Mouse (Mus musculus) hindbrain, embryonic 13.5 days (tissue): ENCODE measurements around the gene Dstyk. TPM values are rescaled to one million over a fixed set of nuclear protein-coding genes. Genes with fewer than 3 reads are reported as not detected.
A peak's percentile ranks its signal among the peaks of the same experiment; 100 is the strongest.

Source experiments
- ATAC-seq: fragments of 200-750 bp; cut with Nextera tagmentation; 2 replicates; pipeline ENCODE4 v1.8.0; 2017; ENCODE audit warnings: moderate TSS enrichment; ENCODE audit not compliant: low FRiP score
- H3K27ac ChIP-seq: fragments of 300-500 bp; sonication (generic); 2 replicates; pipeline ENCODE4 v1.5.1; 2015; ENCODE audit warnings: inconsistent platforms, mild to moderate bottlenecking, moderate library complexity
- H3K27me3 ChIP-seq: fragments of 300-500 bp; sonication (generic); 2 replicates; pipeline ENCODE4 v1.6.1; 2015; ENCODE audit warnings: mild to moderate bottlenecking, inconsistent platforms
- H3K36me3 ChIP-seq: fragments of 300-500 bp; sonication (generic); 2 replicates; pipeline ENCODE4 v1.6.1; 2015; ENCODE audit warnings: mild to moderate bottlenecking, inconsistent platforms
- H3K4me1 ChIP-seq: fragments of 300-500 bp; sonication (generic); replicated peaks from 2 replicates; pipeline ENCODE4 v1.6.1; 2015; ENCODE audit warnings: inconsistent platforms
- H3K4me2 ChIP-seq: fragments of 300-500 bp; sonication (generic); 2 replicates; pipeline ENCODE4 v1.6.1; 2015; ENCODE audit warnings: inconsistent platforms, mild to moderate bottlenecking, moderate library complexity
- H3K4me3 ChIP-seq: fragments of 300-500 bp; sonication (generic); 2 replicates; pipeline ENCODE4 v1.5.1; 2015; ENCODE audit warnings: mild to moderate bottlenecking, inconsistent platforms
- H3K9ac ChIP-seq: fragments of 300-500 bp; sonication (generic); 2 replicates; pipeline ENCODE4 v1.6.1; 2015; ENCODE audit warnings: mild to moderate bottlenecking, inconsistent platforms
- H3K9me3 ChIP-seq: fragments of 300-500 bp; sonication (generic); 2 replicates; pipeline ENCODE4 v1.6.1; 2016; ENCODE audit warnings: inconsistent platforms
- WGBS: fragments of 180-500 bp; shearing (Covaris S2); methylation state at CpG from one replicate; pipeline ENCODE4 v1.1.7; 2015; 5-methylcytosine and 5-hydroxymethylcytosine counted together
- polyA plus RNA-seq: library from polyadenylated mRNA; unstranded; fragments of >200 nt; fragmentation: Nextera tagmentation; extraction: Ambion mirVana; gene quantifications from 2 replicates; pipeline ENCODE4 v1.2.1, GENCODE M21; 2015

Dstyk gene
- polyA plus RNA-seq, 1 experiment from 2014 or later, result 10.0 TPM

DNA sequence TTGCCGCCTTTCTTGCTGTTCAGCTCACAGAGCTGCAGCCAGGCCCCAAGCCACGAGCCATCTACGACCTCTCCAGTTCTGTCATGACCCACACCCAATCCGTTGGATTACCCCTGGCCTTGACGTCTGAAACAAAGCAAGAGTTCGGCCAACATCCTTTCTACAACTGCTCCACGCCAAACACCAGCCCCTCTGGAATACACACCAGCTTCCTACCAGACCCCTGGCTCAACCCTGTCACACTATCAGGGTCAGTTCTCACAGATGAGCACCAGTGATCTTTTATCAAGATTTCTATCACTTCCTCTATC, 40.3 kb upstream of the Dstyk start:
- Histone ChIP-seq H3K27me3 (no peaks in the 10 kb centered on the region), H3K9me3 (no peaks in the 10 kb centered on the region), H3K4me2 (no peak overlapping the region), H3K4me1 (peaks cover 69% of the 10 kb centered on the region), H3K4me3 (no peak overlapping the region), H3K27ac (peak overlapping the region; percentile 40), H3K36me3 (peaks cover 36% of the 10 kb centered on the region), H3K9ac (0 out of 2 replicates have a peak overlapping the region, but pooled peaks have one; percentile 3)
- no peak for ATAC-seq
- WGBS, result 69% methylated on average over 7 of the region's 7 CpGs

DNA sequence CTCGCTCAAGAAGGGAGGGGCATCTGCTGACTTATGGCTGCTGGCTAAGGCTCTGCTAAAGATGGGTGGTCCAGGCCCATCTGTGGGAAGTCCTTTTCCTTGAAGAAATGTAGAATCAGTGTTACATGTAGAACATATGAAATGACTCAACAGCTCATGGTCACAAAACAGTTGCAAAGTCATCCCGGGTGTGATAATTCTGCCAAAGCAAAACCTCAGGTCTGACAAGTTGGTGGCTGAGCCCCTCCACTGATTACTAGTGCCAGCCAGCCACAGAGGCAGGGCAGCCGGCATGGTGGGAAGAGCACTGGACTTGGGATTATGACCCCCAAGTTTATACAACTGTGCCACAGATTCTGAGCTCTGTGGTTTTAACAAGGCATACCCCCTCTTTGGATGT, 39.5 kb upstream of the Dstyk start:
- 94% methylated on average over 3 of the region's 3 CpGs for WGBS
- H3K4me3 ChIP-seq, result no peak overlapping the region
- no peaks in the 10 kb centered on the region for H3K27me3 ChIP-seq
- H3K9me3 ChIP-seq, result no peaks in the 10 kb centered on the region
- no peak for ATAC-seq
- H3K4me1 ChIP-seq, result peaks cover 62% of the 10 kb centered on the region
- H3K9ac ChIP-seq, result no peak overlapping the region
- H3K4me2 ChIP-seq, result no peak overlapping the region
- H3K36me3 ChIP-seq, result peaks cover 36% of the 10 kb centered on the region
- H3K27ac ChIP-seq, result no peak overlapping the region

DNA sequence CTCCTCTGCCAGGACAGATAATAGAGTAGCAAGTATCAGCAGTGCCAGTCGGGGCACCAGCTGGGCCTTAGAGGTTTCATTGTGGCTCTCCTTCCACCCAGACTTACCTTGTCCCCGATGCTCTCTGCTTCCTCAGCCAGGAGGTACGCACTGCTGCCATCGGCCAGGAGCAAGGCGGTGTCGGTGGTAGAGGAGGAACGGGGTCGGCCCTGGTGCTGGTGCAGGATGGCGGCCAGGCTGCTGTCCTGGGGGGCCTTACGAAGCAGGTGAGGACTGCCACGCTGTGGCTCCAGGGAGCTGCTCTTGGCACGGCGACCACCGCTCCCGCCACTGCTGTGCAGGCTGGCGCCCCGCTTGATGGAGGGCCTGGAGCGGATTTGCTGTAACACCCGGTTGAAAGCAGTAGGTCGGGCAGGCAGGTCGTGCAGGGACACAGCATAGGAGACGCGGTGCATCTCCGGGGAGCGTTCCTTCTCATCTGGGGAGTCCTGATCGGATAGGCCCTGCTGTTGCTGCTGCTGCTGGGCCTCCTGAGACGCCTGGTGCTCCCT, 36.7 kb upstream of the Dstyk start:
- ATAC-seq, result no peak
- H3K9me3 ChIP-seq, result no peaks in the 10 kb centered on the region
- H3K36me3 ChIP-seq, result peaks cover 36% of the 10 kb centered on the region
- peaks cover 57% of the 10 kb centered on the region for H3K4me1 ChIP-seq
- 0 out of 2 replicates have a peak overlapping the region, but pooled peaks have one; percentile 2 for H3K9ac ChIP-seq
- H3K4me3 ChIP-seq, result no peak overlapping the region
- no peak overlapping the region for H3K27ac ChIP-seq
- H3K4me2 ChIP-seq, result no peak overlapping the region
- no peaks in the 10 kb centered on the region for H3K27me3 ChIP-seq
- WGBS, result 76% methylated on average over 27 of the region's 27 CpGs

DNA sequence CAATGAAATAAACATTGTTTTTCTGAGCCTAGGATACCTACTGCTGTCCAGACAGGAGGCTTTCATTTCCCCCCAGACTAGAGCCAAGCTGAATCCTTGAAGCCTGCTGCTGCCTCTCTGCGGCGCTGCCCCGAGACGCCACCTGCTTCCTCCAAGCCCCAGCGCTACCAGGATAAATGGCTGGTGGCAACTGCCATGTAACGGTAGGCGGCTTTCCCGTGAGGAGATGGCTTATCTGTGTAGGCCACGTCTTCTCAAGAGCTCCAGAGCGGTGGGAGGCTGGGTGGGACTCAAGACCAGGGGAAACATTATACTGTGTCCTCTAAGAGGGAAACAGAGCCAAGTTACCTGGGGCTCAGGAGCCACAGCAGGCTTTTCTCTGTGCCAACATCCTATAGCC, 35.4 kb upstream of the Dstyk start:
- peaks cover 59% of the 10 kb centered on the region for H3K4me1 ChIP-seq
- peak overlapping the region; percentile 18; the same call in 1 of the 2 replicates for H3K27ac ChIP-seq
- no peak overlapping the region for H3K4me2 ChIP-seq
- no peak overlapping the region for H3K9ac ChIP-seq
- no peaks in the 10 kb centered on the region for H3K9me3 ChIP-seq
- ATAC-seq, result no peak
- H3K36me3 ChIP-seq, result peaks cover 36% of the 10 kb centered on the region
- no peak overlapping the region for H3K4me3 ChIP-seq
- H3K27me3 ChIP-seq, result no peaks in the 10 kb centered on the region
- WGBS, result 57% methylated on average over 10 of the region's 10 CpGs

DNA sequence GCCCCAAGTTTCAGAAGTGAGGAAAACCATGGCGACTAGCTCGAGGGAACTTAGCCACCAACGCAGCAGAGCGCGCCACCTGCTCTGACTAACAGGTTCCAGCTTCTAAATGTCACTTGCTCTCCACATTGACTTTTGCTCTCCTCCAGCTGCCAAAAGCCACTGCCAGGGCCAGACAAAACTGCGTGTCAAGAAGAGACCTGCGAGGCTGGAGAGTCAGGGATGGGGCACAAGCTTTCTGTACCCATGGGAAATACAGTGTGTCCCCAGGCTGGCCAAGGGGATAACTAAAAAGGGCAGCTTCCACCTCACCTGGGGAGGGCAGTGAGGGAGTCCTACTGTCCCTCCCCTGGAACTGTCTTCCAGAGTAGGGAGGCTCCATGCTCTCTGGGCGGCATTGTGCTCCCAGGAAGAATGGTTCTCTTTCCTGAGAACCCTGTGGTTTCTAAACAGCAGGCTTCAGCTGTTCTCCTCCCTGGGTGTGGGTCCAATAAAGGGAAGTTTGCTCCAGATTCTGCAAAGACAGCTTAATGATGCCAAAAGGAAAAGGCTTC, 33.3 kb upstream of the Dstyk start:
- Histone ChIP-seq H3K36me3 (peaks cover 23% of the 10 kb centered on the region), H3K4me3 (no peak overlapping the region), H3K9ac (peak overlapping the region; percentile 43), H3K27ac (peak overlapping the region; percentile 77), H3K4me1 (peaks cover 72% of the 10 kb centered on the region), H3K4me2 (no peak overlapping the region), H3K27me3 (no peaks in the 10 kb centered on the region), H3K9me3 (no peaks in the 10 kb centered on the region)
- 87% methylated on average over 8 of the region's 8 CpGs for WGBS
- ATAC-seq, result no peak

DNA sequence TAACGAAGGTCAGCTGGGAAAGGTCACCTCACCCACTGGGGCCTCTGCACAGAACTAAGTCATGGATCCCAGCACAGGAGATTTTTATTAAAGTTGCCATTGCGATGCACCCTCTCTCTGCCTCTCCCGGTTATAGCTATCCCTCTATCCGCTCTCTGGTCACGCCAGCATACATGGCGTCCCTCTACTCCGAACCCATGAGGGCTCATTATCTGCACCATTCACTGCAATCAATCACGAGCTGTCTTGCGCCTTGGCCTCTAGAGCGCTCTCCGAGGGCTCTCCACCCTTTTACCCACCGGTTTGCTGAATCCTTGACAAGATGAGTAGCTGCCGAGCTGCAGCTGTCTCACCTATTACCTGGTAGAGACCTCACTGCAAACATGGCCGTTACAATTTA, 32.1 kb upstream of the Dstyk start:
- Histone ChIP-seq H3K4me2 (peak overlapping the region; percentile 27), H3K4me3 (no peak overlapping the region; the same call in 1 of the 2 replicates), H3K9me3 (no peaks in the 10 kb centered on the region), H3K9ac (peak overlapping the region; percentile 43; the same call in 1 of the 2 replicates), H3K36me3 (peaks cover 11% of the 10 kb centered on the region), H3K27ac (peak overlapping the region; percentile 77), H3K27me3 (no peaks in the 10 kb centered on the region), H3K4me1 (peaks cover 81% of the 10 kb centered on the region)
- peak; percentile 33; the same call in 1 of the 2 replicates for ATAC-seq
- WGBS, result 35% methylated on average over 14 of the region's 14 CpGs

DNA sequence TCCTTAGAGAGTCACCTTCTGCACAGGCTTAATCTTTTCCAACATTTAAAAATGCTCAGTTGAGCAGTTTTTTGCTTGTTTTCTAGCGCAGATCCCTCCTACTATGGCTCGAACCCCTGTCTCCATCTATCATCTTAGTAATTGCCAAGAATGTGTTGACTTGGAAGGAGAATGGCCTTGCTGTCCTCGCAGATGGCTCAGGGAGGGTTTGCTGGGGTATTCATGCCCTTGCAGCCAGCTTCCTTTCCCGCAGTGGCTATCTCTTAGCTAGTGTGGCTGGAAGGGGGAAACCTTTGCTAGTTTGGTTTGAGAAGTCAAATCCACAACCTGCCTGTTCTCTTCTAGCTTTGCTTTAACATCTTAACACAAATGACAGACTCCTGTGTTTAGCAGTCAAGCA, 31.6 kb upstream of the Dstyk start:
- peaks cover 85% of the 10 kb centered on the region for H3K4me1 ChIP-seq
- peak overlapping the region; percentile 27 for H3K4me2 ChIP-seq
- peaks cover 7% of the 10 kb centered on the region for H3K36me3 ChIP-seq
- no peaks in the 10 kb centered on the region for H3K9me3 ChIP-seq
- no peak overlapping the region for H3K9ac ChIP-seq
- peak overlapping the region; percentile 77 for H3K27ac ChIP-seq
- no peak for ATAC-seq
- H3K4me3 ChIP-seq, result no peak overlapping the region
- H3K27me3 ChIP-seq, result no peaks in the 10 kb centered on the region
- WGBS, result 64% methylated on average over 4 of the region's 4 CpGs

DNA sequence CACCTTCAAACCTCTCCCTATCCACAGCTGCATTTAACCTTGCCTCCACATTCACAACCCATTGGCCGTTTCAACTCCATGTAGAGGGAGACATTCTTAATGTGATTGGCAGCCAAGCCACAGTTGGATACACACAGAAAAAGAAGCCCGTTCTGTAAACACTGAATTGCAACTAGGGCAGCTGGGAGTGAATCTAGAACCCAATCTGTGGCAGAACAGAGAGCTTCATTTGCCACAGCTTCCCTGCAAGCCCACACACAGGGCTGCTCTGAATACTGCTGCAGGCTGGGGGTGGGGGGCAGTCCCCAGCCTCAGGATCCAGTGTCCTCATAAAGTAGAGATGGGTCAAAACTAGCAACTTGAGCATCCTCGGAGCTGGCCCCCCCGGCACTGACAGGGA, 31.1 kb upstream of the Dstyk start:
- no peak for ATAC-seq
- Histone ChIP-seq H3K9me3 (no peaks in the 10 kb centered on the region), H3K36me3 (peaks cover 1% of the 10 kb centered on the region; the same call in 1 of the 2 replicates), H3K27me3 (no peaks in the 10 kb centered on the region), H3K4me1 (peaks cover 81% of the 10 kb centered on the region), H3K4me2 (peak overlapping the region; percentile 7; the same call in 1 of the 2 replicates), H3K27ac (peak overlapping the region; percentile 77), H3K9ac (no peak overlapping the region), H3K4me3 (no peak overlapping the region)
- 77% methylated on average over 4 of the region's 4 CpGs for WGBS

DNA sequence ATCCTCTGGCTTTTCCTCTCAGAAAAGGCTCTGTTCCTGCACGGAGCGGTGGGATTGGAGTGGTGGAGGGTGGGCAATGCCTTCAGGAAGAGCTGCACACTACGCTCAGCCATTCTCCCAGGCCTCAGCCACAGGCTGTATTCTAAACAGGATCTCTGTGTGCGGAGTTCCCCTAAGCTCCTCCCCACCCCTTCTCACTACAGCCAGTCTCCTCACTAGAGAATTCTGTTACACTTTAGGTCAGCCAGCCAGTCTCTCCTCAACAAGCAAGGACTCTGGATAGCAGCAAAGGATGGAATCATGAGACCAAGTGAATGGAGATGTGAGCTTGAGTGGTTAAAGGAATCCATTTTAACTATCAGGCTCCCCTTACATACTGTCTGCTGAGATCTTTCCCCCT, 29.4 kb upstream of the Dstyk start:
- Histone ChIP-seq H3K36me3 (no peaks in the 10 kb centered on the region), H3K27me3 (no peaks in the 10 kb centered on the region), H3K9ac (peak overlapping the region; percentile 96), H3K9me3 (no peaks in the 10 kb centered on the region), H3K27ac (peak overlapping the region; percentile 76), H3K4me1 (peaks cover 86% of the 10 kb centered on the region), H3K4me2 (peak overlapping the region; percentile 89), H3K4me3 (peak overlapping the region; percentile 83)
- no peak for ATAC-seq
- 52% methylated on average over 4 of the region's 4 CpGs for WGBS

DNA sequence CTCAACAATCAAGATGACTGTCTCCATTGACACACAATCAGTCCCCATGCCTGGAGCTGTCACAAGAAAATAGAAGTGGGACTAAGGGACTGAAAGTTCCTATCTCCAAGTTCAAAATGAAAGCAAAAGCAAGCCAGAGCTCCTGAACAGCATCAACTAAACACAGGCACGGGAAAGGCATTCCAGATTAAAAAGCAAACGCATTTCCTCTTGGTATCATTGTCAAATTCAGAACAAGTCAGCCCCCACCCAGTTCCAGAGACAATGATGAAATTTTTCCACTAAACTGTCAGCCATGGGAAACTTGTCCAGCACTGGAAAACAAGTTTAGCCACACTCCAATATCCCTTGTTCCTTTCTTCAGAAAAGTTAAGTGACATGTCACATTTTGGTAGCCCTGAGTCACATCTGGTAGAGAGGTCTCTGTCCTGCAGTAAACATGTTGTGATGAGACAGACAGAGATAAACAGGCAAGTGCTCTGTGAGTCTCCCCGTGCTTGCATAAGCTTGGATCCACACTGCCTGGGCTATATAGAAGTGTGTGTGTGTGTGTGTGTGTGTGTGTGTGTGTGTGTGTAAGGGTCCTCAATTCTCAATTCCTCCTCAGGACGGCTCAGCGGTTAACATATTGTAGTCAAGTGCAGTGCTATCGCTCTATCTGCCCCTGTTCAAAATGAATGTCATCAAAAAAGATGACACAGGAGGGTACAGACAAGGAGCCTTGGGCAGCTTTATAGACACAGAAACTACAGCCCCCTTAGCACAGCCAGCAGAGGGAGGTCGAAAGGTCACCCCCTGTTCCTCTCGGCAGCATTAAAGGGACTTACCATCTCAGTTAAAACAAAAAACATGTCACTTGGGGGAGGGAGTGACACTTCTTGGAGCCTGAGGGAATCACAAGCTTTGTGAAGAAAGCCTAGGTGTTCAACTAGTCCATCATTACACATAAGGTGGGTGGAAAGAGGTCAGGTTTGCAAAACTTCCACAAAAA, 28.2 kb upstream of the Dstyk start:
- peak overlapping the region; percentile 96 for H3K9ac ChIP-seq
- H3K36me3 ChIP-seq, result no peaks in the 10 kb centered on the region
- H3K27ac ChIP-seq, result peak overlapping the region; percentile 76
- H3K4me3 ChIP-seq, result peak overlapping the region; percentile 83
- WGBS, result 44% methylated on average over 8 of the region's 8 CpGs
- H3K4me1 ChIP-seq, result peaks cover 81% of the 10 kb centered on the region
- no peaks in the 10 kb centered on the region for H3K27me3 ChIP-seq
- H3K9me3 ChIP-seq, result no peaks in the 10 kb centered on the region
- H3K4me2 ChIP-seq, result peak overlapping the region; percentile 89
- ATAC-seq, result no peak

DNA sequence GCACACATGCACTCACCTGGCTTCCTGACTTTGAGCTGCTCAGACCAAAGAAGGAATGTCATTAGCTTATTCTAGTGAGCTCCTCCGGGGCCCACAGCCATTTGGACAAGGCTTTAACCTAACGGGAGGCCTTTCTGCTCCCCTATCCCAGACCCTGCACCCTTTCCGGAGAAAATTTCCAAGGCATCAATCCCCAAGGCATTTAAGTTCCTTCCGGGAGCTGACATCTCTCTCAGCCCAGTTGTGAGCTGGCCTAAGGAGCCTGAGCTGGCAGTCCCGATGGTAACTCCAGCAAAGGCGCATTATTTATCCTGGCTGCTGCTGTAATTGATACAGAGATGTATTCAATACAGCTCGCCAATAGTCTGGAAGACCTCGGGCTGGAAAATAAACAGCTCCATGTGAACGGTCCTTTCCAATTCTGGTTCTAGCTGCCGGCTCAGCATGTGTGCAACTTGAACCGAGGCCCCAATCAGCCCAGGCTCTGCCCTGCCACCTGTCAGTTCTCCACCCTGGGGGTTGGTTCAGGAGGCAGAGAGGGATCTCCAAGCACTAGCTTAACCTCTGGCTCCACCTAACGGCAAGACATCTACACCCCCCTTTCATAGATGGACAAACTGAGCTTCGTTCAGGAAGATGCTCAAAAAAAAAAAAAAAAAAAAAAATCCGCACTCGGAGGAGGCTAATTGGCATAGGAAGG, 27.3 kb upstream of the Dstyk start:
- H3K27me3 ChIP-seq, result no peaks in the 10 kb centered on the region
- peak overlapping the region; percentile 83 for H3K4me3 ChIP-seq
- ATAC-seq, result no peak
- WGBS, result 12% methylated on average over 15 of the region's 15 CpGs
- peak overlapping the region; percentile 89 for H3K4me2 ChIP-seq
- H3K9me3 ChIP-seq, result no peaks in the 10 kb centered on the region
- no peaks in the 10 kb centered on the region for H3K36me3 ChIP-seq
- H3K27ac ChIP-seq, result peak overlapping the region; percentile 94
- peaks cover 72% of the 10 kb centered on the region for H3K4me1 ChIP-seq
- H3K9ac ChIP-seq, result peak overlapping the region; percentile 96
